Mouse (Mus musculus): ENCODE measurements at regions not wholly inside any gene's neighbourhood (a gene's known extent, or its start where the extent isn't known, plus 50 kb on each side); places are given as distances from the start of the nearest gene placed in this dataset.

- WGBS: 31% methylated on average over 31 of the region's 31 CpGs
Observed at GRCm38 (mm10) chr4:8921477-8922385, 682.9 kb upstream of the Car8 start.

GRCm38 (mm10) chr4:8920306-8920705 lies 681.5 kb upstream of the Car8 start:
- TF ChIP-seq CTCF (IDR thresholded peaks at IDR 0.05; ENCODE audit: control insufficient read depth, insufficient read depth, low read length): no peak
- no peak for TF ChIP-seq POLR2A (IDR thresholded peaks at IDR 0.05; ENCODE audit: borderline replicate concordance, control insufficient read depth, low read depth, low read length)
- WGBS: 79% methylated on average over 2 of the region's 2 CpGs

More at GRCm38 (mm10) chr4:8921477-8922385, 682.9 kb upstream of the Car8 start:
- H3K4me3 ChIP-seq (replicated peaks; ENCODE audit: control insufficient read depth, low read depth, low read length): no peak overlapping the region
- peaks cover 2% of the 10 kb centered on the region for H3K4me1 ChIP-seq (ENCODE audit: control insufficient read depth, insufficient read depth, low read length)
- H3K27ac ChIP-seq (ENCODE audit: control insufficient read depth, insufficient read depth, low read depth, low read length, poor library complexity): no peak overlapping the region
- TF ChIP-seq CTCF (IDR thresholded peaks at IDR 0.05; ENCODE audit: control insufficient read depth, insufficient read depth, low read length): no peak
- TF ChIP-seq POLR2A (IDR thresholded peaks at IDR 0.05; ENCODE audit: borderline replicate concordance, control insufficient read depth, low read depth, low read length): 0 out of 2 replicates have a peak, but pooled peaks have one; percentile 13

GRCm38 (mm10) chr4:8919366-8919984 lies 680.6 kb upstream of the Car8 start:
- Histone ChIP-seq H3K27ac (ENCODE audit: control insufficient read depth, insufficient read depth, low read depth, low read length, poor library complexity) (no peak overlapping the region), H3K4me1 (ENCODE audit: control insufficient read depth, insufficient read depth, low read length) (peaks cover 5% of the 10 kb centered on the region), H3K4me3 (replicated peaks; ENCODE audit: control insufficient read depth, low read depth, low read length) (no peak overlapping the region)
- 41% methylated on average over 9 of the region's 9 CpGs for WGBS
- TF ChIP-seq POLR2A (IDR thresholded peaks at IDR 0.05; ENCODE audit: borderline replicate concordance, control insufficient read depth, low read depth, low read length) (no peak), CTCF (IDR thresholded peaks at IDR 0.05; ENCODE audit: control insufficient read depth, insufficient read depth, low read length) (no peak)

More at GRCm38 (mm10) chr4:8920306-8920705, 681.5 kb upstream of the Car8 start:
- H3K4me3 ChIP-seq (replicated peaks; ENCODE audit: control insufficient read depth, low read depth, low read length): no peak overlapping the region
- H3K27ac ChIP-seq (ENCODE audit: control insufficient read depth, insufficient read depth, low read depth, low read length, poor library complexity): no peak overlapping the region
- H3K4me1 ChIP-seq (ENCODE audit: control insufficient read depth, insufficient read depth, low read length): no peaks in the 10 kb centered on the region; the same call in none of the 2 replicates
